Mouse (Mus musculus): ENCODE measurements around the gene Crip2.

DNA sequence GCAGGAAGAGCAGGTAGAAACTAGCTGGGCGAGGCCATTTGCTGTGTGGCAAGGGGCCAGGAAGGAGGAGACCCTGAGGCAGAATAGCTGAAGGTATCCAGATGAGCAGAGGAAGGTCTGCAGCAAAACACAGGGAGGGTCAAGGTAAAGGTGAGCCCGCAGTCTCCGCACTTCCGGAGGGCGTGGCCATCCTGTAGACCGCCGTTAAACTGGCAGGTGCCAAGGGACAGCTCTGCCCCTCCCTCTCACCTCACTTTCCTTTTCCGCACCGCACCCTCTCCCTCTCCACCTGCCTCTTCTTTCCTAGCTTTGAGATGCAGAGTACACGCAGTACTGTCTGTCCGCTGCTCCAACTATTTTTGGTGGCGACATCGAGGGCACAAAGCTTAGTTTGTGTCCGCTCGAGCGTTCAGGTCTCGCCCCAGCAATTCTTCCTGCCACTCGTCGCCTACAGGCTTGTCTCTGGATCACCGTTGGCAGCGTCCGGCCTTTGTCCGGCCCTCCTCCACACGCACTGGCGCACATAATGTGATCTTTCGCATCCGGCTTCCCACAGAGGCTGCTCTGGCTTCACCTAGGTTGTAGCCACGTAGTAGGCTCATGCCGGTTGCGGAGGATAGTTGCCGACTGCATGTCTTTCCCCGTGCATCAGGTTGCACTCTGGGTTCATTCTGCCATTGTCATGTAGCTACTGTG is 15.2 kb downstream of the Crip2 start:
- TF ChIP-seq CTCF (IDR thresholded peaks at IDR 0.05; ENCODE audit: low read depth, low read length) (no peak), POLR2A (IDR thresholded peaks at IDR 0.05; ENCODE audit: borderline replicate concordance, low read depth, low read length) (no peak)

All from bone marrow macrophage, adult 2 months (primary cell).